Mouse (Mus musculus) forebrain, embryonic 13.5 days (tissue): ENCODE results near the gene Fam229a. TPM values are rescaled to one million over a fixed set of nuclear protein-coding genes. Genes with fewer than 3 reads are reported as not detected.

Source experiments
- polyA plus RNA-seq: library from polyadenylated mRNA; unstranded; fragments of >200 nt; fragmentation: Nextera tagmentation; extraction: Ambion mirVana; gene quantifications from 2 replicates; pipeline ENCODE4 v1.2.1, GENCODE M21; 2015

The Fam229a gene
- polyA plus RNA-seq, 1 experiment from 2014 or later: not detected

Other genes with a start within 250 kb of the Fam229a start
- 3.7 and 3.8 TPM in 2 replicates for gene C77080, start 229.8 kb upstream of the Fam229a start, polyA plus RNA-seq
- gene Sync, start 203.6 kb upstream of the Fam229a start, polyA plus RNA-seq: 0.18 and 0.19 TPM in 2 replicates
- gene Rbbp4, start 155.8 kb upstream of the Fam229a start, polyA plus RNA-seq: 534 and 564 TPM in 2 replicates
- 33.8 and 36.2 TPM in 2 replicates for gene Zbtb8os, start 155.5 kb upstream of the Fam229a start, polyA plus RNA-seq
- 12.9 and 13.6 TPM in 2 replicates for gene Zbtb8a, start 113.1 kb upstream of the Fam229a start, polyA plus RNA-seq
- gene Zbtb8b, start 50.3 kb upstream of the Fam229a start, polyA plus RNA-seq: 4.3 and 5.3 TPM in 2 replicates
- gene Bsdc1, start 29.6 kb upstream of the Fam229a start, polyA plus RNA-seq: 32.8 and 33.6 TPM in 2 replicates
- gene Tssk3, start 168 bp upstream of the Fam229a start, polyA plus RNA-seq: not detected in 2 replicates
- gene Marcksl1, start 22.4 kb downstream of the Fam229a start, polyA plus RNA-seq: 1,756 and 1,774 TPM in 2 replicates
- gene Hdac1, start 51.5 kb downstream of the Fam229a start, polyA plus RNA-seq: 189 and 191 TPM in 2 replicates
- 7.6 and 9.2 TPM in 2 replicates for gene Lck, start 82.5 kb downstream of the Fam229a start, polyA plus RNA-seq
- gene Fam167b, start 87.4 kb downstream of the Fam229a start, polyA plus RNA-seq: 0.31 and 0.68 TPM in 2 replicates
- gene Eif3i, start 109.5 kb downstream of the Fam229a start, polyA plus RNA-seq: 251 and 261 TPM in 2 replicates
- gene Tmem234, start 109.5 kb downstream of the Fam229a start, polyA plus RNA-seq: 186 and 193 TPM in 2 replicates
- gene Dcdc2b, start 123.1 kb downstream of the Fam229a start, polyA plus RNA-seq: 2.3 and 4.5 TPM in 2 replicates
- 30.1 and 31.5 TPM in 2 replicates for gene Iqcc, start 127.9 kb downstream of the Fam229a start, polyA plus RNA-seq
- gene Ccdc28b, start 132.8 kb downstream of the Fam229a start, polyA plus RNA-seq: 97.7 and 104 TPM in 2 replicates
- gene Txlna, start 149.9 kb downstream of the Fam229a start, polyA plus RNA-seq: 75.9 and 79.8 TPM in 2 replicates
- 14.4 and 15.8 TPM in 2 replicates for gene Kpna6, start 181.6 kb downstream of the Fam229a start, polyA plus RNA-seq
- 15.5 and 21.1 TPM in 2 replicates for gene Tmem39b, start 205.6 kb downstream of the Fam229a start, polyA plus RNA-seq